Mouse (Mus musculus): Measurements from ENCODE around the gene Otub2. TPM values are rescaled to one million over a fixed set of nuclear protein-coding genes. Genes with fewer than 3 reads are reported as not detected.

Gene Otub2
- polyA plus RNA-seq, 1 experiment = 18.0 TPM

GRCm38 (mm10) chr12:103445060-103445459 lies 56.6 kb downstream of the Otub2 start:
- no peak for DNase-seq (ENCODE audit: low read depth)
- TF ChIP-seq CTCF (IDR thresholded peaks at IDR 0.05; ENCODE audit: borderline replicate concordance, extremely low read depth, insufficient read depth, insufficient read length) (no peak), POLR2A (IDR thresholded peaks at IDR 0.05; ENCODE audit: borderline replicate concordance, extremely low read depth, insufficient read depth, insufficient read length, poor library complexity, severe bottlenecking) (no peak)

- no peak for DNase-seq (ENCODE audit: low read depth)
- no peak for TF ChIP-seq CTCF (IDR thresholded peaks at IDR 0.05; ENCODE audit: borderline replicate concordance, extremely low read depth, insufficient read depth, insufficient read length)
- no peak for TF ChIP-seq POLR2A (IDR thresholded peaks at IDR 0.05; ENCODE audit: borderline replicate concordance, extremely low read depth, insufficient read depth, insufficient read length, poor library complexity, severe bottlenecking)
Observed at GRCm38 (mm10) chr12:103453361-103453760, 64.9 kb downstream of the Otub2 start.

Other genes starting within 250 kb of the Otub2 start
- gene Prima1, start 146.5 kb upstream of the Otub2 start, polyA plus RNA-seq (2012; rRNA removed) = 2.3 and 2.6 TPM in 2 replicates
- 12.3 and 16.0 TPM in 2 replicates for gene Fam181a, start 77.7 kb upstream of the Otub2 start, polyA plus RNA-seq (2012; rRNA removed)
- gene Asb2, start 32.7 kb upstream of the Otub2 start, polyA plus RNA-seq (2012; rRNA removed) = 1.2 and 1.3 TPM in 2 replicates
- gene 9330161L09Rik, start 19.1 kb downstream of the Otub2 start, polyA plus RNA-seq (2012; rRNA removed) = 2.1 and 3.6 TPM in 2 replicates
- gene Ddx24, start 37.1 kb downstream of the Otub2 start, polyA plus RNA-seq (2012; rRNA removed) = 65.2 and 82.8 TPM in 2 replicates
- 10.6 and 11.2 TPM in 2 replicates for gene Ifi27, start 45.5 kb downstream of the Otub2 start, polyA plus RNA-seq (2012; rRNA removed)
- 5.1 and 7.3 TPM in 2 replicates for gene Ifi27l2a, start 55.0 kb downstream of the Otub2 start, polyA plus RNA-seq (2012; rRNA removed)
- not detected in 2 replicates for gene Ifi27l2b, start 68.5 kb downstream of the Otub2 start, polyA plus RNA-seq (2012; rRNA removed)
- 3.6 and 3.7 TPM in 2 replicates for gene Ppp4r4, start 143.6 kb downstream of the Otub2 start, polyA plus RNA-seq (2012; rRNA removed)
- gene Serpina10, start 242.8 kb downstream of the Otub2 start, polyA plus RNA-seq (2012; rRNA removed) = not detected in 2 replicates